Mouse (Mus musculus): ENCODE results near the gene Snx1. TPM values are rescaled to one million over a fixed set of nuclear protein-coding genes. Genes with fewer than 3 reads are reported as not detected.
A peak's percentile ranks its signal among the peaks of the same experiment; 100 is the strongest.

Gene Snx1
- polyA plus RNA-seq, 1 experiment: 70.5 TPM

DNA sequence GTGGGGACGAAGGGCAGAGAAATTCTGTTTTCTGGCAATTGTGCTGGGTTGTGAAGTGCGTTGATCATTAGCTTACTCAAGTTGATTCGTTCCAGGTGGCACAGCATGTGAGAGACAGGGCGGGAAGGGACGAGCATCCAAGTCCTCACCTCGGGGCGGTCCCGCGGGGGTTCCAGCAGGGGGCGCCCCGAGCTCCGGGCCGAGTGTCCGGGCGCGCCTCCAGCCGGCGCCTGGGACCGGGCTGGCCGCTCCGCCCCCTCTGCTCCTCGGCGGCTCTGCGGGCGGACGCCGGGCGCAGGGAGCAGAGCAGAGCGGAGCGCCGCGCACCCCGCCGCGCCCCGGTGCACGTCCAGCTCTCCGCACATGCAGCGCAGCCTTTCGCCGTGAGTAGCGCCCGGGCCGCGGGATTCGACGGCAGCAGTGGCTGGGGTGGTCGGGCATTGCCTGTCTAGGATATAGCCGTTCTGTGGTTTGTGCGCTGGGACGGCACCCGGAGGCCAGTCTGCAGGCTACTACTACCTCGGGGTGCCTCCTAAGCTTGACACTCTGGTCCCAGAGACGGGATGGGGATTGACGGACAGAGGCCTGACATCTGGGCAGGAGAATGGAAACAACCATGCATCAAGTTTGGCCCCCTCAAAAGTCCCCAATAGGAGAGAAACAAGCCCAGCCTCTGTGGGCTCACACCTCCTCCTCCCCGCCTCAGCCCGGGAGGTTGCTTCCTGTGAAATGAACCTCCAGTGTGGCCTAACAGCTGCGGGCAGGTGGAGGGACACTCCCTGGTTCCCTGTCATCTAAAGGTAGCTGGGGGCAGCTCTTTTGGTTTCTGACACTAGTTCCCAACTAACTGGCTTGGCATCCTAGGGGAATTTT is 31.8 kb upstream of the Snx1 start, which contains the start of gene Dapk2:
TSS of gene Dapk2 (plus strand) at position 266 of the 873 bp plus-strand sequence.
- no peak within 1 kb of the TSS for H3K27ac ChIP-seq (ENCODE audit: insufficient read depth, low read length)
- peak within 1 kb of the TSS; percentile 22 for H3K4me3 ChIP-seq (ENCODE audit: insufficient read depth, low read length)
- TF ChIP-seq CTCF (IDR thresholded peaks at IDR 0.05; ENCODE audit: borderline replicate concordance, insufficient read depth, low read length) (peak; percentile 33; the same call in 1 of the 2 replicates), POLR2A (IDR thresholded peaks at IDR 0.05; ENCODE audit: low read depth, low read length) (no peak)
- no peaks in the 10 kb centered on the region for H3K4me1 ChIP-seq (ENCODE audit: control insufficient read depth, insufficient read depth, low read length)

DNA sequence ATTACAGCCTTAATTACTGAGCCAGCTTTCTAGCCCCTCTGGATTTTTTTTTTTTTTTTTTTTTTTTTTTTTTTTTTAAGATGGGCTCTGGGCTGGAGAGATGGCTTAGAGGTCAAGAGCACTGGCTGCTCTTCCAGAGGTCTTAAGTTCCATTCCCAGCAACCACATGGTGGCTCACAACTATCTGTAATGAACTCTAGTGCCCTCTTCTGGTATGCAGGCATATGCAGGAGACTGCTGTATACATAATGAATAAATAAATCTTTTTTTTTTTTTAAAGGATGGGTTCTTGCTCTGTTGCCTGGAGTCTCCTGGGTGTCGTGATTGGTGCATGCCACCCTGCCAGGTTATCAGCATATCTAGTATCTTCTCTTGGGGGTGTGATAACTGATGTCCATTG is 29.1 kb upstream of the Snx1 start:
- H3K4me3 ChIP-seq (ENCODE audit: insufficient read depth, low read length): no peak overlapping the region
- no peaks in the 10 kb centered on the region for H3K4me1 ChIP-seq (ENCODE audit: control insufficient read depth, insufficient read depth, low read length)
- no peak overlapping the region for H3K27ac ChIP-seq (ENCODE audit: insufficient read depth, low read length)
- no peak for TF ChIP-seq POLR2A (IDR thresholded peaks at IDR 0.05; ENCODE audit: low read depth, low read length)
- TF ChIP-seq CTCF (IDR thresholded peaks at IDR 0.05; ENCODE audit: borderline replicate concordance, insufficient read depth, low read length): no peak

DNA sequence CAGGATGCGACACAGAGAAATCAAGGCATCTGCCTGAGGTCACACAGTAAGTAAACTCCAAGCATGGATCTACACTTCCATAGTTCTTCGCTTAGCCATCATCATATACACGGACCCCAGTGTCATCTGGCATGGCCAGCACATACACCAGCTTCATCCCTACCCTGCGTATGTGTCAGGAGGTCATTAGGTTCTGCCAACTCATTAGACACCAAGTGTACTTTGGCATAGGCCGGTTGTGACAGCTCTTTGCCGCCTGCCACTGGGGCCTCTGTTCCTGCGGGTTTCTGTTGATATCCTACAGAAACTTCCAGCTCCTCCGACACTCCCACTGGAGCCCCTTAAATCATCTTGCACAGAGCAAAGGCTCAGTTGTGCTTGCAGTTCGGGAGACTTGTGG is 27.6 kb upstream of the Snx1 start:
- TF ChIP-seq CTCF (IDR thresholded peaks at IDR 0.05; ENCODE audit: borderline replicate concordance, insufficient read depth, low read length): no peak
- TF ChIP-seq POLR2A (IDR thresholded peaks at IDR 0.05; ENCODE audit: low read depth, low read length): no peak

DNA sequence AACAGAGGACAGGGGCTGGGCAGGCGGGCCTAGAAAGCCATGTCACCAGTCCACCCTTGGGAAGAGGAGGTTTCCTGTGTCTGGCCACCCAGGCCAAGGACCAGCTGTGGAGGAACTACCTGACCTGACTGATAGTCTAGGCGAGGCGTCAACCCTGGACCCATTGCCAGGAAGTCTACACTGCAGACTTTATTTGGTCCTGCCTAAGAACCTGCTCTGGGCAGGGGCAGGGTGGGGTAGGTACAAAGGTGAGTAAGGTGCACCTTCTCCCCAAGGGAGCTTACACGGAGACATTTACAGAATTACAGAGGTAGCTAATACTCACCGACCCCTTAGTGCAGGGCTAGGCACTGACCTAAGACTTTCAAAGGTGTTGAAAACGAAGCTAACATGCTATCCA is 27.2 kb upstream of the Snx1 start:
- no peak overlapping the region for H3K4me3 ChIP-seq (ENCODE audit: insufficient read depth, low read length)
- TF ChIP-seq POLR2A (IDR thresholded peaks at IDR 0.05; ENCODE audit: low read depth, low read length) (no peak), CTCF (IDR thresholded peaks at IDR 0.05; ENCODE audit: borderline replicate concordance, insufficient read depth, low read length) (no peak)
- H3K27ac ChIP-seq (ENCODE audit: insufficient read depth, low read length): no peak overlapping the region
- no peaks in the 10 kb centered on the region for H3K4me1 ChIP-seq (ENCODE audit: control insufficient read depth, insufficient read depth, low read length)

More for the DNA sequence above, 27.6 kb upstream of the Snx1 start:
- Histone ChIP-seq H3K4me3 (ENCODE audit: insufficient read depth, low read length) (no peak overlapping the region), H3K27ac (ENCODE audit: insufficient read depth, low read length) (no peak overlapping the region), H3K4me1 (ENCODE audit: control insufficient read depth, insufficient read depth, low read length) (no peaks in the 10 kb centered on the region)

DNA sequence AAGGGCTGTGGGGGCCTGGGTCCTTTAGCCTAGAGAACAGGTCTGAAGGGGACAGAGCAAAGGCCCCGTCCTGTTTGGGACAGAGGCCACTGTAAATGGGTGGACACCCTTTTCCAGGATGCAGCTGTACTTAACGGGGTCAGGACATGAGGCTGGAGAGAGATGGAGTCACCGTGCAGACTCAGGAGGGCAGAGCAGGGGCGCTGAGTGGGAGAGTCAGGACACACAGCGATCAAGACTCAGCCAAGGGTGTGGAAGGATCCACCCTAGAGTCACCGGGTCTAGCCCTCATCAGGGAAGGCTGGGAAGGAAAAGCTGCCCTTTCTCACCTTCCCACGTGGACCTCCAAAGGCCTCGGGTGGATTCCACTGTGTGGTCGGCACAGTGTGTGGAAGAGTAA is 25.6 kb upstream of the Snx1 start:
- Histone ChIP-seq H3K4me1 (ENCODE audit: control insufficient read depth, insufficient read depth, low read length) (no peaks in the 10 kb centered on the region), H3K4me3 (ENCODE audit: insufficient read depth, low read length) (no peak overlapping the region), H3K27ac (ENCODE audit: insufficient read depth, low read length) (no peak overlapping the region)
- no peak for TF ChIP-seq CTCF (IDR thresholded peaks at IDR 0.05; ENCODE audit: borderline replicate concordance, insufficient read depth, low read length)
- no peak for TF ChIP-seq POLR2A (IDR thresholded peaks at IDR 0.05; ENCODE audit: low read depth, low read length)

DNA sequence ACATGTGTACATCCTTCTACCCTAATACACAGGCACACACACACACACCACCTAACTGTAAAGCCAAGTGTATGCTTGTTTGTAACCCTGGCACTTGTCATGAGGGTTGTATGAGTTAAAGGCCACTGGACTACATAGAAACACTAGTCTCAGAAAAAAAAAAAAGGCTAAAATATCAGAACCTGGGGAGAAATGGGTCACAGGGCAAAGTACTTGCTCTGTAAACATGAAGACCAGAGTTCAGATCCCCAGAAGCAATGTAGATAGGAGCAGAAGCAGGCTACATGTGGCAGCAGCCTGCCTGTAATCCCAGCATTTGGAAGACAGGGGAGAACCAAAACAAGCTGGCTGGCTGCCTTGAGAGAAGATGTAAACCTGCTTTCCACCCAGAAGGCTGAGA is 19.8 kb upstream of the Snx1 start:
- no peaks in the 10 kb centered on the region for H3K4me1 ChIP-seq (ENCODE audit: control insufficient read depth, insufficient read depth, low read length)
- H3K27ac ChIP-seq (ENCODE audit: insufficient read depth, low read length): no peak overlapping the region
- no peak for TF ChIP-seq CTCF (IDR thresholded peaks at IDR 0.05; ENCODE audit: borderline replicate concordance, insufficient read depth, low read length)
- no peak for TF ChIP-seq POLR2A (IDR thresholded peaks at IDR 0.05; ENCODE audit: low read depth, low read length)
- H3K4me3 ChIP-seq (ENCODE audit: insufficient read depth, low read length): no peak overlapping the region

DNA sequence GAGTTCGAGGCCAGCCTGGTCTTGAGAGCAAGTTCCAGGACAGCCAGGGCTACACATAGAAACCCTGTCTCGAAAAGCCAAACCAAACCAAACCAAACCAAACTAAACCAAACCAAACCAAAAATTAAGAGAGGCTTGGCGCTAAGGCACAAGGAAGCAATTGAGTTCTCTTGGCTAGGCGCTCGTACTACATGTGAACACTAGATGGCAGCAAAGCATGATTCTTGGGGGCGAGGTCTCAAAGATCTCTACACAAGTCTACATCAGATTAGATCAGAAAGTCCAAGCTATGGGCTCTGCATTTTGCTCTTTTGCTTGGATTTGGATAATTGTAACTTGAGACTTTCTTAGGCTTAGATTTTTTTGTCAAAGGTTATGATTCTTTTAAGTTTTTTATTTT is 17.9 kb upstream of the Snx1 start:
- TF ChIP-seq CTCF (IDR thresholded peaks at IDR 0.05; ENCODE audit: borderline replicate concordance, insufficient read depth, low read length) (peak; percentile 20; the same call in 1 of the 2 replicates), POLR2A (IDR thresholded peaks at IDR 0.05; ENCODE audit: low read depth, low read length) (no peak)
- Histone ChIP-seq H3K4me3 (ENCODE audit: insufficient read depth, low read length) (no peak overlapping the region), H3K27ac (ENCODE audit: insufficient read depth, low read length) (no peak overlapping the region), H3K4me1 (ENCODE audit: control insufficient read depth, insufficient read depth, low read length) (no peaks in the 10 kb centered on the region)

DNA sequence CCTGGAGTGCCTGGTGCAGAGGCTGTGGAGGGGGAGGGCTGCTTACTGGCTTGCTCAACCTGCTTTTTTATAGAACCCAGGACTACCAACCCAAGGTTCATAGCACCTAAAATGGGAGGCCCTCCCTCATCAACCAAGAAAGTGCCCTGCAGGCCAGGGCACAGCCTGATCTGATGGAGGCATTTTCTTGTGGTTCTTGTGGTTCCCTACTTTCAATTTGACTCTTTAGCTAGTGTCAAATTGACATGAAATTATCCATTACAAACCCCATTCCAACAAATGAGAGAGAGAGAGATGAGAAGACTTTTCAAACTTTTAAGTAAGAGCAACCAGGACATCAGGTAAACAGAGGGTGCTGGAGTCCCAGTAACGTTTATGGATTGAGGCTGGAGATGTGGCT is 15.9 kb upstream of the Snx1 start:
- TF ChIP-seq CTCF (IDR thresholded peaks at IDR 0.05; ENCODE audit: borderline replicate concordance, insufficient read depth, low read length) (no peak), POLR2A (IDR thresholded peaks at IDR 0.05; ENCODE audit: low read depth, low read length) (no peak)
- Histone ChIP-seq H3K4me3 (ENCODE audit: insufficient read depth, low read length) (no peak overlapping the region), H3K27ac (ENCODE audit: insufficient read depth, low read length) (no peak overlapping the region), H3K4me1 (ENCODE audit: control insufficient read depth, insufficient read depth, low read length) (no peaks in the 10 kb centered on the region)

DNA sequence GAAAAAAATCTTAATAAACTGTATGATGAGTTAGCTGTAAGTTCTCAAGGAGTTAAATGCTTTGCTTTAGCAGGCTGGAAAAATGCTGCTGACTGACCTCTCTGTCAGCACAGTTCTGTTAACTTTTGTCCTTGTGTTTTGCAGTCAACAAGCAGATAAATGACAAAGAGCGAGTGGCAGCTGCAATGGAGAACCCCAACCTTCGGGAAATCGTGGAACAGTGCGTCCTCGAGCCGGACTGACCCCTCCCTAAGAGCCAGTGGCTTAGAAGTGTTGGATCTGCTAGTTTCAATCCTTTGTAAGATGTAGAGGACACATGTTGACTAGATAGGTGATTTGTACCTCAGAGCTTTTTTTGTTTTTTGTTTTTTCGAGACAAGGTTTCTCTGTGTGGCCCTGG is 11.8 kb upstream of the Snx1 start:
- Histone ChIP-seq H3K4me3 (ENCODE audit: insufficient read depth, low read length) (no peak overlapping the region), H3K4me1 (ENCODE audit: control insufficient read depth, insufficient read depth, low read length) (no peaks in the 10 kb centered on the region), H3K27ac (ENCODE audit: insufficient read depth, low read length) (no peak overlapping the region)
- TF ChIP-seq CTCF (IDR thresholded peaks at IDR 0.05; ENCODE audit: borderline replicate concordance, insufficient read depth, low read length) (no peak), POLR2A (IDR thresholded peaks at IDR 0.05; ENCODE audit: low read depth, low read length) (no peak)

DNA sequence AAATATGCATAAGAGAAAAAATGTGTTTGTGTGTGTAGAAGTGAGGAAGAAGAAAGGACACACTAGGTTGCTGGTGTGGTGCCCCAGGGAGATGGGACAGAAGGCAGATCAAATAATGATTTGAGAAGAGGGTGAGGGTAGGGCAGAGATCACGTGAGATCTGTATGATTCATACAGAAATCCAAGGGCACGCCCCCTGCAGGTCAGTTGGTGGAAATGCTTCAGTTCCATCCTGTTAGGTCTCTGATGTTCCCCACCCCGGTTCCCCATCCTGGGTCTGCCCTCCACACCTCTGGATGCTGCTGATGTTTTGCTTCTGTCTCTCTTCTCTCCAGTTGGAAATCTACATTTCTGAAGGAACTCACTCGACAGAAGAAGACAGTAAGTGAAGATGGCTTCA is 9.6 kb upstream of the Snx1 start:
- TF ChIP-seq POLR2A (IDR thresholded peaks at IDR 0.05; ENCODE audit: low read depth, low read length): no peak
- 0 out of 2 replicates have a peak, but pooled peaks have one; percentile 9 for TF ChIP-seq CTCF (IDR thresholded peaks at IDR 0.05; ENCODE audit: borderline replicate concordance, insufficient read depth, low read length)
- Histone ChIP-seq H3K27ac (ENCODE audit: insufficient read depth, low read length) (no peak overlapping the region), H3K4me1 (ENCODE audit: control insufficient read depth, insufficient read depth, low read length) (no peaks in the 10 kb centered on the region), H3K4me3 (ENCODE audit: insufficient read depth, low read length) (no peak overlapping the region)
